In genomic region chr16:6584700-6585099, GRCm38 (mm10) we compare ENCODE assay signal across 27 mouse cellular contexts.
DNase-seq lines count a peak whose midpoint lies in the region; ATAC-seq and TF ChIP-seq lines count a peak whose summit lies in the region.
"Had no signal": no experiment of that assay in that cellular context is flagged by ENCODE, and none has a peak within 500 bp of the region (broad histone marks: within the 10 kb centered on the region; RNA-seq: fewer than 3 reads in every experiment).

No protein-coding gene starts in this region.

- DNase-seq in liver, adult 2 months (ENCODE audit: extremely low read depth, low read depth, low spot score) = peak; percentile 88
- DNase-seq in liver (no peak), adipocyte (ENCODE audit: low spot score) (no peak)
- DNase-seq in stomach, postnatal 0 days (ENCODE audit: low spot score) = peak; percentile 19
- no peak for DNase-seq in adrenal gland, adult (ENCODE audit: inconsistent age in 2 of 2, low spot score in 1 of 2)
- DNase-seq: adrenal gland, adult 2 months; adrenal gland, postnatal 10 days; adrenal gland, postnatal 25 days; B cell, adult 2 months; cerebellum, adult 11 months; cerebellum, adult 18-20 months; cerebellum, adult 8-10 months; cerebellum, adult 9-11 months; cerebellum, postnatal 14 days; cerebellum, postnatal 36 days; embryo, embryonic 11 days had no signal

- ATAC-seq in intestine, postnatal 0 days = peak; percentile 66
- ATAC-seq in stomach, postnatal 0 days (ENCODE audit: low FRiP score, low TSS enrichment) = peak; percentile 89; the same call in 1 of the 2 replicates
- ATAC-seq: CD4-positive, CD25-positive, alpha-beta regulatory T cell, adult 4 months; forebrain, embryonic 14.5 days; forebrain, embryonic 16.5 days had no signal

- H3K9me3 ChIP-seq in intestine, postnatal 0 days (ENCODE audit: control insufficient read depth) = no peaks in the 10 kb centered on the region
- no peaks in the 10 kb centered on the region for H3K9me3 ChIP-seq in stomach, postnatal 0 days (ENCODE audit: control insufficient read depth, low read length)
- H3K9me3 ChIP-seq: embryonic facial prominence, embryonic 13.5 days; embryonic facial prominence, embryonic 15.5 days; forebrain, embryonic 10.5 days; forebrain, embryonic 12.5 days; G1E had no signal

- H3K36me3 ChIP-seq in liver, adult 2 months (ENCODE audit: control insufficient read depth, insufficient read depth, low read length) = no peaks in the 10 kb centered on the region
- no peaks in the 10 kb centered on the region for H3K36me3 ChIP-seq in intestine, postnatal 0 days (ENCODE audit: control insufficient read depth, insufficient read depth)
- H3K36me3 ChIP-seq in stomach, postnatal 0 days (ENCODE audit: control insufficient read depth, insufficient read depth, low read length) = no peaks in the 10 kb centered on the region
- H3K36me3 ChIP-seq: embryonic facial prominence, embryonic 13.5 days; embryonic facial prominence, embryonic 15.5 days; forebrain, embryonic 10.5 days; forebrain, embryonic 12.5 days; G1E had no signal

- 62% methylated on average over 2 of the region's 2 CpGs for WGBS in liver, adult 2 months
- 62% methylated on average over 2 of the region's 2 CpGs for WGBS in intestine, postnatal 0 days
- 83% methylated on average over 2 of the region's 2 CpGs for WGBS in stomach, postnatal 0 days

- H3K4me3 ChIP-seq in liver, adult 2 months (ENCODE audit: insufficient read depth, low read depth, low read length) = no peak overlapping the region
- H3K4me3 ChIP-seq in intestine, postnatal 0 days (ENCODE audit: low read depth, low read length) = no peak overlapping the region
- no peak overlapping the region for H3K4me3 ChIP-seq in stomach, postnatal 0 days (ENCODE audit: low read depth, low read length)
- H3K4me3 ChIP-seq: embryonic facial prominence, embryonic 13.5 days; embryonic facial prominence, embryonic 15.5 days; erythroblast, embryonic 14.5 days; forebrain, embryonic 10.5 days; forebrain, embryonic 12.5 days had no signal

- H3K9ac ChIP-seq in liver, adult 2 months (ENCODE audit: low read depth, low read length) = no peak overlapping the region
- no peak overlapping the region for H3K9ac ChIP-seq in intestine, postnatal 0 days (ENCODE audit: low read depth, low read length)
- H3K9ac ChIP-seq in stomach, postnatal 0 days (ENCODE audit: low read length) = no peak overlapping the region
- H3K9ac ChIP-seq: embryonic facial prominence, embryonic 13.5 days; embryonic facial prominence, embryonic 15.5 days; forebrain, embryonic 12.5 days had no signal

- H3K27ac ChIP-seq in liver, adult 2 months (replicated peaks; ENCODE audit: insufficient read depth, low read depth, low read length) = no peak overlapping the region
- no peak overlapping the region for H3K27ac ChIP-seq in intestine, postnatal 0 days (ENCODE audit: low read depth, low read length)
- H3K27ac ChIP-seq in stomach, postnatal 0 days (replicated peaks) = no peak overlapping the region
- H3K27ac ChIP-seq: embryonic facial prominence, embryonic 13.5 days; embryonic facial prominence, embryonic 15.5 days; forebrain, embryonic 10.5 days; forebrain, embryonic 12.5 days had no signal

- TF ChIP-seq EP300 in stomach, postnatal 0 days (optimal IDR thresholded peaks at IDR 0.05) = no peak

- H3K27me3 ChIP-seq in liver, adult 2 months (ENCODE audit: control insufficient read depth, insufficient read depth, low read length) = no peaks in the 10 kb centered on the region
- no peaks in the 10 kb centered on the region for H3K27me3 ChIP-seq in intestine, postnatal 0 days (replicated peaks; ENCODE audit: control insufficient read depth, insufficient read depth, low read length)
- no peaks in the 10 kb centered on the region for H3K27me3 ChIP-seq in stomach, postnatal 0 days (ENCODE audit: control insufficient read depth, insufficient read depth, low read length)
- H3K27me3 ChIP-seq: CH12.LX; embryonic facial prominence, embryonic 13.5 days; embryonic facial prominence, embryonic 15.5 days; forebrain, embryonic 12.5 days had no signal

- no peak overlapping the region for H3K4me2 ChIP-seq in intestine, postnatal 0 days (replicated peaks; ENCODE audit: low read depth)
- H3K4me2 ChIP-seq in stomach, postnatal 0 days (replicated peaks; ENCODE audit: low read depth) = no peak overlapping the region
- H3K4me2 ChIP-seq: embryonic facial prominence, embryonic 13.5 days; embryonic facial prominence, embryonic 15.5 days; forebrain, embryonic 12.5 days had no signal

- no peak for TF ChIP-seq POLR2A in liver, adult 2 months (IDR thresholded peaks at IDR 0.05; ENCODE audit: extremely low read depth, insufficient read depth, low read length)

- TF ChIP-seq CTCF in liver, adult 2 months (IDR thresholded peaks at IDR 0.05; ENCODE audit: low read depth, low read length) = no peak
- no peak for TF ChIP-seq CTCF in intestine, postnatal 0 days (IDR thresholded peaks at IDR 0.05; ENCODE audit: low read depth)
- peak; percentile 27 for TF ChIP-seq CTCF in stomach, postnatal 0 days (IDR thresholded peaks at IDR 0.05; ENCODE audit: low read depth)

- H3K79me2 ChIP-seq in liver, adult 2 months (ENCODE audit: control insufficient read depth, insufficient read depth, low read length) = no peaks in the 10 kb centered on the region

- no peaks in the 10 kb centered on the region for H3K4me1 ChIP-seq in liver, adult 2 months (ENCODE audit: control insufficient read depth, insufficient read depth, low read length)
- no peaks in the 10 kb centered on the region for H3K4me1 ChIP-seq in intestine, postnatal 0 days (replicated peaks; ENCODE audit: control insufficient read depth, insufficient read depth, low read length)
- no peaks in the 10 kb centered on the region for H3K4me1 ChIP-seq in stomach, postnatal 0 days (replicated peaks; ENCODE audit: control insufficient read depth, insufficient read depth)
- H3K4me1 ChIP-seq: embryonic facial prominence, embryonic 13.5 days; embryonic facial prominence, embryonic 15.5 days; forebrain, embryonic 10.5 days; forebrain, embryonic 12.5 days had no signal

Comparison
In these comparisons a context has a peak if more than half of its experiments do, and no peak if none do; other contexts are left out.
1. DNase-seq: peak in liver, adult 2 months (single experiment) and stomach, postnatal 0 days (single experiment); none in liver (single experiment), adrenal gland, adult (0 of 2) and adipocyte (single experiment).